Mouse (Mus musculus) limb, embryonic 12.5 days (tissue): ENCODE results near the gene Sgip1. TPM values are rescaled to one million over a fixed set of nuclear protein-coding genes. Genes with fewer than 3 reads are reported as not detected.

ENCODE experiments used
- ATAC-seq: fragments of 200-750 bp; cut with Nextera tagmentation; 2 replicates; pipeline ENCODE4 v1.8.0; 2017; ENCODE audit warnings: low read depth, moderate TSS enrichment; ENCODE audit not compliant: insufficient number of reproducible peaks, insufficient read depth, low FRiP score, low TSS enrichment
- H3K27ac ChIP-seq: fragments of 300-500 bp; sonication (generic); 2 replicates; pipeline ENCODE4 v1.5.1; 2016; ENCODE audit warnings: mild to moderate bottlenecking, moderate library complexity
- H3K27me3 ChIP-seq: fragments of 300-500 bp; sonication (generic); 2 replicates; pipeline ENCODE4 v1.6.1; 2016; ENCODE audit warnings: mild to moderate bottlenecking, moderate library complexity
- H3K36me3 ChIP-seq: fragments of 300-500 bp; sonication (generic); 2 replicates; pipeline ENCODE4 v1.6.1; 2016; ENCODE audit warnings: mild to moderate bottlenecking, moderate library complexity
- H3K4me1 ChIP-seq: fragments of 300-500 bp; sonication (generic); replicated peaks from 2 replicates; pipeline ENCODE4 v1.6.1; 2016
- H3K4me2 ChIP-seq: fragments of 300-500 bp; sonication (generic); 2 replicates; pipeline ENCODE4 v1.6.1; 2016; ENCODE audit warnings: mild to moderate bottlenecking, moderate library complexity
- H3K4me3 ChIP-seq: fragments of 300-500 bp; sonication (generic); replicated peaks from 2 replicates; pipeline ENCODE4 v1.5.1; 2016; ENCODE audit warnings: mild to moderate bottlenecking
- H3K9ac ChIP-seq: fragments of 300-500 bp; sonication (generic); replicated peaks from 2 replicates; pipeline ENCODE4 v1.6.1; 2016; ENCODE audit warnings: mild to moderate bottlenecking, moderate library complexity
- H3K9me3 ChIP-seq: fragments of 300-500 bp; sonication (generic); 2 replicates; pipeline ENCODE4 v1.6.1; 2016; ENCODE audit warnings: mild to moderate bottlenecking, moderate library complexity
- WGBS: fragments of 180-500 bp; shearing (Covaris S2); methylation state at CpG from one replicate; pipeline ENCODE4 v1.1.7; 2016; 5-methylcytosine and 5-hydroxymethylcytosine counted together
- polyA plus RNA-seq: library from polyadenylated mRNA; unstranded; fragments of >200 nt; fragmentation: Nextera tagmentation; extraction: Ambion mirVana; gene quantifications from 2 replicates; pipeline ENCODE4 v1.2.1, GENCODE M21; 2016

Gene Sgip1
- polyA plus RNA-seq, 1 experiment from 2014 or later, result 10.7 TPM

GRCm38 (mm10) chr4:102810277-102810676, 69.2 kb downstream of the Sgip1 start:
- H3K9me3 ChIP-seq, result no peaks in the 10 kb centered on the region
- no peak overlapping the region for H3K27ac ChIP-seq
- H3K4me3 ChIP-seq, result no peak overlapping the region
- H3K4me2 ChIP-seq, result no peak overlapping the region
- no peaks in the 10 kb centered on the region for H3K36me3 ChIP-seq
- no peak for ATAC-seq
- H3K4me1 ChIP-seq, result peaks cover 4% of the 10 kb centered on the region; the same call in 1 of the 2 replicates
- H3K9ac ChIP-seq, result no peak overlapping the region
- no peaks in the 10 kb centered on the region for H3K27me3 ChIP-seq
- WGBS, result 68% methylated on average over 1 of the region's 1 CpGs

GRCm38 (mm10) chr4:102811007-102811805, 70.1 kb downstream of the Sgip1 start:
- Histone ChIP-seq H3K4me2 (no peak overlapping the region), H3K36me3 (no peaks in the 10 kb centered on the region), H3K27me3 (no peaks in the 10 kb centered on the region), H3K4me1 (peaks cover 4% of the 10 kb centered on the region; the same call in 1 of the 2 replicates), H3K4me3 (no peak overlapping the region), H3K9ac (no peak overlapping the region), H3K9me3 (no peaks in the 10 kb centered on the region), H3K27ac (no peak overlapping the region)
- WGBS, result 39% methylated on average over 9 of the region's 9 CpGs
- ATAC-seq, result no peak

- 83% methylated on average over 8 of the region's 8 CpGs for WGBS
Observed at GRCm38 (mm10) chr4:102813346-102813745, 72.2 kb downstream of the Sgip1 start.

GRCm38 (mm10) chr4:102821786-102822185, 80.7 kb downstream of the Sgip1 start:
- H3K9me3 ChIP-seq, result no peaks in the 10 kb centered on the region
- 78% methylated on average over 4 of the region's 4 CpGs for WGBS
- H3K9ac ChIP-seq, result no peak overlapping the region
- H3K4me2 ChIP-seq, result no peak overlapping the region
- H3K36me3 ChIP-seq, result no peaks in the 10 kb centered on the region
- no peaks in the 10 kb centered on the region for H3K27me3 ChIP-seq
- no peaks in the 10 kb centered on the region for H3K4me1 ChIP-seq
- H3K27ac ChIP-seq, result no peak overlapping the region
- H3K4me3 ChIP-seq, result no peak overlapping the region
- ATAC-seq, result no peak

More at GRCm38 (mm10) chr4:102813346-102813745, 72.2 kb downstream of the Sgip1 start:
- Histone ChIP-seq H3K27ac (no peak overlapping the region), H3K27me3 (no peaks in the 10 kb centered on the region), H3K4me1 (peaks cover 4% of the 10 kb centered on the region; the same call in 1 of the 2 replicates), H3K9ac (no peak overlapping the region), H3K9me3 (no peaks in the 10 kb centered on the region), H3K36me3 (no peaks in the 10 kb centered on the region), H3K4me3 (no peak overlapping the region), H3K4me2 (no peak overlapping the region)
- ATAC-seq, result no peak

- ATAC-seq, result no peak
- 68% methylated on average over 2 of the region's 2 CpGs for WGBS
- H3K4me3 ChIP-seq, result no peak overlapping the region
Observed at GRCm38 (mm10) chr4:102824494-102824893, 83.4 kb downstream of the Sgip1 start.

GRCm38 (mm10) chr4:102826159-102826558, 85.1 kb downstream of the Sgip1 start:
- Histone ChIP-seq H3K36me3 (no peaks in the 10 kb centered on the region), H3K9me3 (no peaks in the 10 kb centered on the region), H3K4me2 (no peak overlapping the region), H3K27me3 (no peaks in the 10 kb centered on the region), H3K4me1 (no peaks in the 10 kb centered on the region), H3K9ac (no peak overlapping the region), H3K27ac (no peak overlapping the region), H3K4me3 (no peak overlapping the region)
- ATAC-seq, result no peak
- WGBS, result 76% methylated on average over 2 of the region's 2 CpGs

More at GRCm38 (mm10) chr4:102824494-102824893, 83.4 kb downstream of the Sgip1 start:
- H3K27me3 ChIP-seq, result no peaks in the 10 kb centered on the region
- H3K27ac ChIP-seq, result no peak overlapping the region
- no peaks in the 10 kb centered on the region for H3K36me3 ChIP-seq
- no peak overlapping the region for H3K4me2 ChIP-seq
- no peaks in the 10 kb centered on the region for H3K4me1 ChIP-seq
- no peaks in the 10 kb centered on the region for H3K9me3 ChIP-seq
- H3K9ac ChIP-seq, result no peak overlapping the region

- H3K4me3 ChIP-seq, result no peak overlapping the region
- H3K27me3 ChIP-seq, result no peaks in the 10 kb centered on the region
- no peak overlapping the region for H3K9ac ChIP-seq
- no peaks in the 10 kb centered on the region for H3K9me3 ChIP-seq
- no peak overlapping the region for H3K27ac ChIP-seq
- no peak overlapping the region for H3K4me2 ChIP-seq
- H3K36me3 ChIP-seq, result no peaks in the 10 kb centered on the region
- 63% methylated on average over 2 of the region's 2 CpGs for WGBS
- ATAC-seq, result no peak
- H3K4me1 ChIP-seq, result no peaks in the 10 kb centered on the region
Observed at GRCm38 (mm10) chr4:102828518-102828917, 87.4 kb downstream of the Sgip1 start.

- Histone ChIP-seq H3K4me2 (no peak overlapping the region), H3K9me3 (no peaks in the 10 kb centered on the region), H3K36me3 (no peaks in the 10 kb centered on the region), H3K9ac (no peak overlapping the region), H3K4me1 (no peaks in the 10 kb centered on the region), H3K27ac (no peak overlapping the region), H3K4me3 (no peak overlapping the region), H3K27me3 (no peaks in the 10 kb centered on the region)
- ATAC-seq, result no peak
- 82% methylated on average over 1 of the region's 1 CpGs for WGBS
Observed at GRCm38 (mm10) chr4:102833191-102833590, 92.1 kb downstream of the Sgip1 start.

- H3K36me3 ChIP-seq, result no peaks in the 10 kb centered on the region
- ATAC-seq, result no peak
- H3K9me3 ChIP-seq, result no peaks in the 10 kb centered on the region
- no peak overlapping the region for H3K4me3 ChIP-seq
- WGBS, result 90% methylated on average over 2 of the region's 2 CpGs
- no peaks in the 10 kb centered on the region for H3K4me1 ChIP-seq
- no peak overlapping the region for H3K4me2 ChIP-seq
- no peak overlapping the region for H3K27ac ChIP-seq
- no peak overlapping the region for H3K9ac ChIP-seq
- no peaks in the 10 kb centered on the region for H3K27me3 ChIP-seq
Observed at GRCm38 (mm10) chr4:102833726-102834125, 92.6 kb downstream of the Sgip1 start.

GRCm38 (mm10) chr4:102834710-102835109, 93.6 kb downstream of the Sgip1 start:
- Histone ChIP-seq H3K27me3 (no peaks in the 10 kb centered on the region), H3K27ac (no peak overlapping the region), H3K4me2 (no peak overlapping the region), H3K4me1 (no peaks in the 10 kb centered on the region), H3K9ac (no peak overlapping the region), H3K4me3 (no peak overlapping the region), H3K36me3 (no peaks in the 10 kb centered on the region), H3K9me3 (no peaks in the 10 kb centered on the region)
- ATAC-seq, result no peak
- WGBS, result 81% methylated on average over 1 of the region's 1 CpGs

- no peak overlapping the region for H3K27ac ChIP-seq
- H3K9ac ChIP-seq, result no peak overlapping the region
- no peak overlapping the region for H3K4me3 ChIP-seq
- H3K4me1 ChIP-seq, result no peaks in the 10 kb centered on the region
- no peaks in the 10 kb centered on the region for H3K36me3 ChIP-seq
- H3K27me3 ChIP-seq, result no peaks in the 10 kb centered on the region
- 74% methylated on average over 7 of the region's 7 CpGs for WGBS
- H3K9me3 ChIP-seq, result no peaks in the 10 kb centered on the region
- ATAC-seq, result no peak
- H3K4me2 ChIP-seq, result no peak overlapping the region
Observed at GRCm38 (mm10) chr4:102840062-102840798, 99.1 kb downstream of the Sgip1 start.
